Mouse (Mus musculus): ENCODE results near the gene Kmo. TPM values are rescaled to one million over a fixed set of nuclear protein-coding genes. Genes with fewer than 3 reads are reported as not detected.

Gene Kmo
- polyA plus RNA-seq, 1 experiment: 0.02 TPM

GRCm38 (mm10) chr1:175632470-175632869 lies 12.3 kb downstream of the Kmo start:
- H3ac ChIP-seq (ENCODE audit: control insufficient read depth, insufficient read length, low read depth): no peak overlapping the region

GRCm38 (mm10) chr1:175637677-175638076 lies 17.5 kb downstream of the Kmo start:
- no peaks in the 10 kb centered on the region for H3K27me3 ChIP-seq (ENCODE audit: control insufficient read depth, insufficient read depth, insufficient read length)
- no peaks in the 10 kb centered on the region for H3K79me2 ChIP-seq (ENCODE audit: control insufficient read depth, insufficient read depth)
- H3K4me3 ChIP-seq (ENCODE audit: insufficient read depth, poor library complexity, severe bottlenecking): no peak overlapping the region
- TF ChIP-seq MYOG (IDR thresholded peaks at IDR 0.05; ENCODE audit: control insufficient read depth, extremely low read depth, insufficient read length): no peak
- TF ChIP-seq FOSL1 (IDR thresholded peaks at IDR 0.05; ENCODE audit: insufficient read depth, low read length, poor library complexity, severe bottlenecking): no peak
- TF ChIP-seq CTCF (IDR thresholded peaks at IDR 0.05; ENCODE audit: control insufficient read depth, insufficient read depth, insufficient read length): no peak
- no peak for TF ChIP-seq MYOD1 (IDR thresholded peaks at IDR 0.05; ENCODE audit: control insufficient read depth, insufficient read length, low read depth)
- TF ChIP-seq USF1 (IDR thresholded peaks at IDR 0.05; ENCODE audit: low read depth): no peak
- no peak for TF ChIP-seq MAX (IDR thresholded peaks at IDR 0.05)
- no peak for TF ChIP-seq CEBPB (IDR thresholded peaks at IDR 0.05; ENCODE audit: low read depth)
- no peaks in the 10 kb centered on the region for H3K79me3 ChIP-seq (ENCODE audit: low read depth)
- H3ac ChIP-seq (ENCODE audit: control insufficient read depth, insufficient read length, low read depth): no peak overlapping the region
- no peaks in the 10 kb centered on the region for H3K36me3 ChIP-seq (ENCODE audit: control insufficient read depth, insufficient read depth)

More at GRCm38 (mm10) chr1:175632470-175632869, 12.3 kb downstream of the Kmo start:
- TF ChIP-seq MAX (IDR thresholded peaks at IDR 0.05) (no peak), MYOD1 (IDR thresholded peaks at IDR 0.05; ENCODE audit: control insufficient read depth, insufficient read length, low read depth) (no peak), USF1 (IDR thresholded peaks at IDR 0.05; ENCODE audit: low read depth) (no peak), FOSL1 (IDR thresholded peaks at IDR 0.05; ENCODE audit: insufficient read depth, low read length, poor library complexity, severe bottlenecking) (no peak), CTCF (IDR thresholded peaks at IDR 0.05; ENCODE audit: control insufficient read depth, insufficient read depth, insufficient read length) (no peak), MYOG (IDR thresholded peaks at IDR 0.05; ENCODE audit: control insufficient read depth, extremely low read depth, insufficient read length) (no peak), CEBPB (IDR thresholded peaks at IDR 0.05; ENCODE audit: low read depth) (no peak)
- no peaks in the 10 kb centered on the region for H3K27me3 ChIP-seq (ENCODE audit: control insufficient read depth, insufficient read depth, insufficient read length)
- no peak overlapping the region for H3K4me3 ChIP-seq (ENCODE audit: insufficient read depth, poor library complexity, severe bottlenecking)
- no peaks in the 10 kb centered on the region for H3K79me3 ChIP-seq (ENCODE audit: low read depth)
- no peaks in the 10 kb centered on the region for H3K79me2 ChIP-seq (ENCODE audit: control insufficient read depth, insufficient read depth)
- H3K36me3 ChIP-seq (ENCODE audit: control insufficient read depth, insufficient read depth): no peaks in the 10 kb centered on the region

- Histone ChIP-seq H3ac (ENCODE audit: control insufficient read depth, insufficient read length, low read depth) (no peak overlapping the region), H3K4me3 (ENCODE audit: insufficient read depth, poor library complexity, severe bottlenecking) (no peak overlapping the region), H3K36me3 (ENCODE audit: control insufficient read depth, insufficient read depth) (no peaks in the 10 kb centered on the region), H3K79me3 (ENCODE audit: low read depth) (no peaks in the 10 kb centered on the region), H3K79me2 (ENCODE audit: control insufficient read depth, insufficient read depth) (no peaks in the 10 kb centered on the region), H3K27me3 (ENCODE audit: control insufficient read depth, insufficient read depth, insufficient read length) (no peaks in the 10 kb centered on the region)
- TF ChIP-seq CEBPB (IDR thresholded peaks at IDR 0.05; ENCODE audit: low read depth) (no peak), MYOG (IDR thresholded peaks at IDR 0.05; ENCODE audit: control insufficient read depth, extremely low read depth, insufficient read length) (no peak)
Measured at GRCm38 (mm10) chr1:175639072-175639471, 18.9 kb downstream of the Kmo start.

DNA sequence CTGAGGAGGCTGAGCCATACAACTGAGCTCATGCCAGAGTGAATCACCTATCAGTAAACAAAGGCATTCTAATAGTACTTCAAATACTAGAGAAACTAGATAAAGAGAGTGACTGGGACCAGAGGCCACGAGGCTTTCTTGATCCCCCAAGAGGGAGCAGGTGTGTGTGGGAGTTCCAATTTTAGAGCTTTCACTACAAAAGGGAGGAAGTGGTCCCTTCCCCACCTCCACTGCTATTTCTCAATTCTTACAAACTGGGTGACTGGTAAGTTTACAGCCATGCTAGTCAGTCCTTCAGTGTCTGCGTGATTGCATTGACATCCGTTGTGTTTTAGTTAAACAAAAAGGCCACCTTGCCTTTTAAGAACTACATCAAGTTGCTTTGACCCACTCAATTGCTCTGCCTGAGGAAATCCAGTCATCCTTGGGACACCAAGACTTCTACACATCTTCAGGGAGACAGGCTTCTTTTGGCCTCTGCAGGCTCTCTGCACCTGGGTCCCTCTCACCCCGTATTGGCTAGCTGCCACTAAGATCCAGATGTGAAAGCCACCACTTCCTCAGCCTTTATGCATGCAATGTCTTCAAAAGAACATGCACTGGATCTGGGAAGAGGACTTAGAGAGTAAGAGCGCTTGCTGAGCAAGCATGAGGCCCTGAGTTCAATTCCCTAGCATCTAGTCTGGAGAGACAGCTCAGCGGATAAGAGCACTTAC lies 20.4 kb downstream of the Kmo start:
- H3K36me3 ChIP-seq (ENCODE audit: control insufficient read depth, insufficient read depth): no peaks in the 10 kb centered on the region
- no peaks in the 10 kb centered on the region for H3K79me2 ChIP-seq (ENCODE audit: control insufficient read depth, insufficient read depth)
- H3K4me3 ChIP-seq (ENCODE audit: insufficient read depth, poor library complexity, severe bottlenecking): no peak overlapping the region
- H3ac ChIP-seq (ENCODE audit: control insufficient read depth, insufficient read length, low read depth): no peak overlapping the region
- no peaks in the 10 kb centered on the region for H3K27me3 ChIP-seq (ENCODE audit: control insufficient read depth, insufficient read depth, insufficient read length)
- TF ChIP-seq MYOD1 (IDR thresholded peaks at IDR 0.05; ENCODE audit: control insufficient read depth, insufficient read length, low read depth) (no peak), FOSL1 (IDR thresholded peaks at IDR 0.05; ENCODE audit: insufficient read depth, low read length, poor library complexity, severe bottlenecking) (no peak)
- no peaks in the 10 kb centered on the region for H3K79me3 ChIP-seq (ENCODE audit: low read depth)

DNA sequence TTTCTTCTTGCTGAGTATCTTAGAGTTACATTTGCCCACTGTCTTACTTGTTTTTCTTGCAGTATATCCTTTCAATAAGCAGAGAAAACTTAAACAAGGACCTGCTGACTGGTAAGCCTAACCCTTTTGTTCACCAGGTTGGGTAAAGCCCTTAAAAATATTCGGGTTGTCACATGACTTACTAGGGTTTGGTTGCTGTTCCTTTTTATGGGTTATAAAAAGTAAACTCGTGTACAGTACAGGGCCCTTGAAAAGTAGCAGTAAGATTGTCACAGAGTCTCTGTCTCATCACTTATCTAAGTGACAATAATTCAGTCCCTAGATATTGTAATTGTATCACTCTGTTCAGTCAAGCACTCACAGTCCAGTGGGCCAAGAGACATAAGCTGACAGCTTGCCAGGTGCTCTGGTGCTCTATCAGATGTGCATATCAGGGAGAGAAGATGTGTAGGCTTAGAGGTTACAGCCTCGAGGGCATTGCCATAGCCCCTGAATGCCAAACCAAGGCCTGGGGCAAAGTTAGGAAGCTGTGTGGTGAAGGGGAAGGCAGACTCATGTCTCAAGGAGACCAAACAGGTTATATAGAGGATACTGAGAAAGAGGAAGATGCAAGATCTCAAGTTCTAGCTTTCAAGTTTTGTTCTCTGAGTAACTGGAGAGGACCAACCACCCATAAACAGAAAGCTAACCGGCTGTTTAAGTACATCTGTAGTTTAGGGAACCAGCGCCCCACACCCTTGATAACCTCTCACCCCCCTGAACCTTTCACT lies 23.5 kb downstream of the Kmo start:
- no peaks in the 10 kb centered on the region for H3K36me3 ChIP-seq (ENCODE audit: control insufficient read depth, insufficient read depth)
- H3K79me2 ChIP-seq (ENCODE audit: control insufficient read depth, insufficient read depth): no peaks in the 10 kb centered on the region
- H3ac ChIP-seq (ENCODE audit: control insufficient read depth, insufficient read length, low read depth): no peak overlapping the region
- TF ChIP-seq FOSL1 (IDR thresholded peaks at IDR 0.05; ENCODE audit: insufficient read depth, low read length, poor library complexity, severe bottlenecking): no peak
- H3K4me3 ChIP-seq (ENCODE audit: insufficient read depth, poor library complexity, severe bottlenecking): no peak overlapping the region
- no peaks in the 10 kb centered on the region for H3K27me3 ChIP-seq (ENCODE audit: control insufficient read depth, insufficient read depth, insufficient read length)
- H3K79me3 ChIP-seq (ENCODE audit: low read depth): no peaks in the 10 kb centered on the region

DNA sequence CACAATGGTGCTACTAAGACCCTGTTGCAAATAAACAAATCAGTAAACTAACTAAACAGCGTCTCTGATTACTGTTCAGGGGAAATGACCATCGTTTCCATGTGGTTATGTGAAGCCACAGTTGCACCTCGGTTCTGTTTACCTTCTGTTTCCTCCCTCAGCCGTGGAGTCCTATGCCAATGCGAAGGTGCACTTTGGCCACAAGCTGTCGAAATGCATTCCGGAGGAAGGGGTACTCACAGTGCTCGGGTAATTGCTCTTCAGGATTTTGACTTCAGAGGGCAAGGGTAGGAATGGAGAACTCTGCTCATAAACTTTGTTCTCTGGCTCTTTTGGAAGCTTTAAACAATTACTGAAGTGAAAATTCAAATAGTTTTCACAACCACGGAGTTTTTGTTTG lies 26.8 kb downstream of the Kmo start:
- H3K36me3 ChIP-seq (ENCODE audit: control insufficient read depth, insufficient read depth): no peaks in the 10 kb centered on the region
- H3K79me2 ChIP-seq (ENCODE audit: control insufficient read depth, insufficient read depth): no peaks in the 10 kb centered on the region
- no peak overlapping the region for H3ac ChIP-seq (ENCODE audit: control insufficient read depth, insufficient read length, low read depth)
- H3K27me3 ChIP-seq (ENCODE audit: control insufficient read depth, insufficient read depth, insufficient read length): no peaks in the 10 kb centered on the region
- TF ChIP-seq USF1 (IDR thresholded peaks at IDR 0.05; ENCODE audit: low read depth) (no peak), MAX (IDR thresholded peaks at IDR 0.05) (no peak), MYOD1 (IDR thresholded peaks at IDR 0.05; ENCODE audit: control insufficient read depth, insufficient read length, low read depth) (no peak), FOSL1 (IDR thresholded peaks at IDR 0.05; ENCODE audit: insufficient read depth, low read length, poor library complexity, severe bottlenecking) (no peak), MYOG (IDR thresholded peaks at IDR 0.05; ENCODE audit: control insufficient read depth, extremely low read depth, insufficient read length) (no peak), CTCF (IDR thresholded peaks at IDR 0.05; ENCODE audit: control insufficient read depth, insufficient read depth, insufficient read length) (no peak)
- no peaks in the 10 kb centered on the region for H3K79me3 ChIP-seq (ENCODE audit: low read depth)
- H3K4me3 ChIP-seq (ENCODE audit: insufficient read depth, poor library complexity, severe bottlenecking): no peak overlapping the region
